Mouse (Mus musculus): ENCODE measurements around the gene Gm30302.

Gene Gm30302

DNA sequence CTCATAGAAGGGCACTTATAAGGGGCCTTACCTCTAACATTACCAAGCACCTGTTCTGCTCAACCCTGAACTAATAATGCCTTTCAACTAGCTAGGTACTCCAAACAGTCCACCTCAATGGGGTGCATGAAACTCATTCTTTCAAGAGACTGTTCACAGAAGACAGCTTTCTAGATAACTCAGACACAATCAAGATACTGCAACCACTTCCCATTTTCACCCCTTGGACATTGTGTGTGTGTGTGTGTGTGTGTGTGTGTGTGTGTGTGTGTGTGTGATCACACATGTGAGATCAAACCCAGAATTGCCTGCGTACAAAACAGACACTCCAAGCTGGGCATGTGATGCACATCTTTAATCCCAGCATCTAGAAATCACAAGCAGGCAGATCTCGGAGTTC is 60.8 kb downstream of the Gm30302 start:
- no peak for DNase-seq (ENCODE audit: low spot score in 2 of 2)

DNA sequence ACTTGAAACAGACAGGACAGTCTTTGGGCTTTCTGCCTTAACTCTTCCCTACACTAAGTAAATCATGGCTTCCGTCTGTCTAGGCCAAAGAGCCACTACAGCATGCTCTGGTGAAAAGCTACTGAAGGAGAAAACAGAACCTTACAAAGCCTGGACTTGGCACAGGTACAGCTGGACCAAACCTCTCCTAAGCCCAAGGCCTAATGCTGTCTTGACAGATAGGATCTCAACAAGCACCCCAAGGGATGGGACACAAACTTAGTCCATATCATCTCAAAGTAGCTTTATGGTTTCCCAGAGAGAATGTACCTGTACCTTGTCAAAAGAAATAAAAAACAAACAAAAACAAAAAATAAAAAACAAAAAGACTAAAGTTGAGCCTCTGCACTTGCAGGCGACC is 62.4 kb downstream of the Gm30302 start:
- DNase-seq (ENCODE audit: low spot score in 2 of 2): no peak

All from spleen, postnatal 4 days (tissue).